Mouse (Mus musculus) MEL (cell line): ENCODE measurements around the gene Cd55. TPM values are rescaled to one million over a fixed set of nuclear protein-coding genes. Genes with fewer than 3 reads are reported as not detected.

Source experiments
- DNase-seq: peaks from one replicate; pipeline ENCODE4 v3.0.0; 2011; ENCODE audit warnings: low read depth, low spot score
- H3K27ac ChIP-seq: 2 replicates; pipeline ENCODE4 v1.5.1; 2012; ENCODE audit warnings: low read depth, mild to moderate bottlenecking, control low read depth, low read length, moderate library complexity; ENCODE audit not compliant: control insufficient read depth
- H3K27me3 ChIP-seq, 2 experiments: fragments of 150-350 bp in 1 of 2; sonication (generic) in 1 of 2; 2 replicates each; pipeline ENCODE4 v1.6.1; 2012; ENCODE audit warnings: low read length in 2 of 2, mild to moderate bottlenecking in 2 of 2, improper control_type of control experiment in 1 of 2, moderate library complexity in 1 of 2; ENCODE audit not compliant: insufficient read depth in 2 of 2, control insufficient read depth in 1 of 2
- H3K36me3 ChIP-seq, 2 experiments: 2 replicates each; pipeline ENCODE4 v1.6.1; 2012 to 2014; ENCODE audit warnings: low read length in 2 of 2, improper control_type of control experiment in 1 of 2, inconsistent platforms in 1 of 2, mild to moderate bottlenecking in 1 of 2; ENCODE audit not compliant: insufficient read depth in 2 of 2, control insufficient read depth in 1 of 2
- H3K4me1 ChIP-seq, 2 experiments: fragments of 150-350 bp in 1 of 2; sonication (generic) in 1 of 2; 2 replicates each; pipeline ENCODE4 v1.6.1; 2012; ENCODE audit warnings: low read length in 2 of 2, improper control_type of control experiment in 1 of 2, mild to moderate bottlenecking in 1 of 2; ENCODE audit not compliant: insufficient read depth in 2 of 2, control insufficient read depth in 1 of 2
- H3K4me3 ChIP-seq, 2 experiments: fragments of 150-350 bp in 1 of 2; sonication (generic) in 1 of 2; 2 replicates each; pipeline ENCODE4 v1.5.1; 2012; ENCODE audit warnings: low read depth in 2 of 2, low read length in 2 of 2, mild to moderate bottlenecking in 2 of 2, moderate library complexity in 2 of 2, control low read depth in 1 of 2, improper control_type of control experiment in 1 of 2; ENCODE audit not compliant: control insufficient read depth in 1 of 2, insufficient read depth in 1 of 2
- H3K79me2 ChIP-seq: 2 replicates; pipeline ENCODE4 v1.6.1; 2012; ENCODE audit warnings: mild to moderate bottlenecking, low read length, moderate library complexity; ENCODE audit not compliant: control insufficient read depth, poor library complexity, insufficient read depth
- H3K9ac ChIP-seq: 2 replicates; pipeline ENCODE4 v1.6.1; 2012; ENCODE audit warnings: low read depth, mild to moderate bottlenecking, control low read depth, low read length, moderate library complexity; ENCODE audit not compliant: control insufficient read depth, poor library complexity, severe bottlenecking
- H3K9me3 ChIP-seq: fragments of 150-350 bp; sonication (generic); replicated peaks from 2 replicates; pipeline ENCODE4 v1.6.1; 2012; ENCODE audit warnings: mild to moderate bottlenecking, low read length, improper control_type of control experiment, moderate library complexity; ENCODE audit not compliant: insufficient read depth
- BHLHE40 ChIP-seq: IDR thresholded peaks from 2 replicates; pipeline ENCODE4 v1.6.1; 2012; ENCODE audit warnings: low read depth, mild to moderate bottlenecking, inconsistent platforms, low read length, improper control_type of control experiment, borderline replicate concordance
- CHD1 ChIP-seq: IDR thresholded peaks from 2 replicates; pipeline ENCODE4 v1.6.1; 2012; ENCODE audit warnings: low read depth, mild to moderate bottlenecking, inconsistent platforms, low read length, improper control_type of control experiment
- CHD2 ChIP-seq: IDR thresholded peaks from 2 replicates; pipeline ENCODE4 v1.6.1; 2011; ENCODE audit warnings: low read length, improper control_type of control experiment
- CTCF ChIP-seq, 3 experiments: IDR thresholded peaks in 2 of 3; conservative IDR thresholded peaks in 1 of 3; 2 replicates each; pipeline ENCODE4 v1.5.1; 2011 to 2012; ENCODE audit warnings: low read length in 3 of 3, low read depth in 2 of 3, mild to moderate bottlenecking in 2 of 3, improper control_type of control experiment in 1 of 3, inconsistent platforms in 1 of 3, mixed read lengths in 1 of 3, moderate library complexity in 1 of 3; ENCODE audit not compliant: control insufficient read depth in 1 of 3, insufficient read depth in 1 of 3, poor library complexity in 1 of 3, severe bottlenecking in 1 of 3
- ELF1 ChIP-seq: IDR thresholded peaks from 2 replicates; pipeline ENCODE4 v1.6.1; 2014; ENCODE audit warnings: low read depth, mild to moderate bottlenecking, inconsistent platforms, low read length, improper control_type of control experiment, moderate library complexity
- ETS1 ChIP-seq: IDR thresholded peaks from 2 replicates; pipeline ENCODE4 v1.6.1; 2012; ENCODE audit warnings: low read depth, mild to moderate bottlenecking, inconsistent platforms, low read length, improper control_type of control experiment, moderate library complexity
- GABPA ChIP-seq: IDR thresholded peaks from 2 replicates; pipeline ENCODE4 v1.6.1; 2012; ENCODE audit warnings: low read depth, mild to moderate bottlenecking, inconsistent platforms, low read length, improper control_type of control experiment, moderate library complexity
- GATA1 ChIP-seq: IDR thresholded peaks from 2 replicates; pipeline ENCODE4 v1.6.1; 2011; ENCODE audit warnings: low read depth, low read length, improper control_type of control experiment
- KAT2A ChIP-seq: conservative IDR thresholded peaks from 2 replicates; pipeline ENCODE4 v1.6.1; 2012; ENCODE audit warnings: low read depth, low read length, improper control_type of control experiment, inconsistent platforms
- MAFK ChIP-seq: IDR thresholded peaks from 2 replicates; pipeline ENCODE4 v1.6.1; 2011; ENCODE audit warnings: low read depth, mild to moderate bottlenecking, low read length, improper control_type of control experiment, borderline replicate concordance
- MEF2A ChIP-seq: IDR thresholded peaks from 2 replicates; pipeline ENCODE4 v1.6.1; 2014; ENCODE audit warnings: low read depth, mild to moderate bottlenecking, inconsistent platforms, low read length, improper control_type of control experiment; ENCODE audit not compliant: poor library complexity, insufficient replicate concordance, severe bottlenecking; ENCODE audit errors: extremely low read depth
- MXI1 ChIP-seq: IDR thresholded peaks from 2 replicates; pipeline ENCODE4 v1.6.1; 2011; ENCODE audit warnings: mild to moderate bottlenecking, low read depth, low read length, improper control_type of control experiment
- MYB ChIP-seq: IDR thresholded peaks from 2 replicates; pipeline ENCODE4 v1.6.1; 2011; ENCODE audit warnings: mild to moderate bottlenecking, low read depth, low read length, improper control_type of control experiment
- MYC ChIP-seq: IDR thresholded peaks from 2 replicates; pipeline ENCODE4 v1.6.1; 2011; ENCODE audit warnings: low read depth, mild to moderate bottlenecking, low read length, improper control_type of control experiment, moderate library complexity
- NELFE ChIP-seq: IDR thresholded peaks from 2 replicates; pipeline ENCODE4 v1.6.1; 2011; ENCODE audit warnings: low read depth, low read length, improper control_type of control experiment
- NRF1 ChIP-seq: IDR thresholded peaks from 2 replicates; pipeline ENCODE4 v1.6.1; 2014; ENCODE audit warnings: low read depth, mild to moderate bottlenecking, inconsistent platforms, low read length, improper control_type of control experiment, moderate library complexity; ENCODE audit not compliant: poor library complexity, insufficient read depth, severe bottlenecking
- POLR2A ChIP-seq, 2 experiments: IDR thresholded peaks; 2 replicates each; pipeline ENCODE4 v1.6.1; 2011 to 2012; ENCODE audit warnings: low read length in 2 of 2, mild to moderate bottlenecking in 2 of 2, control low read depth in 1 of 2, improper control_type of control experiment in 1 of 2, low read depth in 1 of 2, moderate library complexity in 1 of 2; ENCODE audit not compliant: control insufficient read depth in 1 of 2, insufficient read depth in 1 of 2, poor library complexity in 1 of 2
- POLR2AphosphoS2 ChIP-seq: IDR thresholded peaks from 2 replicates; pipeline ENCODE4 v1.6.1; 2011; ENCODE audit warnings: low read length, improper control_type of control experiment
- POLR2AphosphoS5 ChIP-seq: IDR thresholded peaks from 2 replicates; pipeline ENCODE4 v1.6.1; 2012; ENCODE audit warnings: low read depth, borderline replicate concordance, mild to moderate bottlenecking, inconsistent platforms, low read length, moderate library complexity, mixed read lengths
- RCOR1 ChIP-seq: IDR thresholded peaks from 2 replicates; pipeline ENCODE4 v1.6.1; 2012; ENCODE audit warnings: low read depth, mild to moderate bottlenecking, inconsistent platforms, low read length, improper control_type of control experiment
- SIN3A ChIP-seq: IDR thresholded peaks from 2 replicates; pipeline ENCODE4 v1.6.1; 2012; ENCODE audit warnings: low read length, improper control_type of control experiment, inconsistent platforms
- TBP ChIP-seq: IDR thresholded peaks from 2 replicates; pipeline ENCODE4 v1.8.0; 2011; ENCODE audit warnings: low read depth, low read length, improper control_type of control experiment
- TCF12 ChIP-seq: IDR thresholded peaks from 2 replicates; pipeline ENCODE4 v1.6.1; 2014; ENCODE audit warnings: low read depth, mild to moderate bottlenecking, inconsistent platforms, low read length, improper control_type of control experiment, moderate library complexity
- UBTF ChIP-seq: IDR thresholded peaks from 2 replicates; pipeline ENCODE4 v1.6.1; 2012; ENCODE audit warnings: low read depth, mild to moderate bottlenecking, inconsistent platforms, low read length, improper control_type of control experiment, moderate library complexity, borderline replicate concordance; ENCODE audit not compliant: insufficient read depth
- USF1 ChIP-seq: IDR thresholded peaks from 2 replicates; pipeline ENCODE4 v1.6.1; 2014; ENCODE audit warnings: low read depth, mild to moderate bottlenecking, inconsistent platforms, low read length, improper control_type of control experiment, moderate library complexity
- USF2 ChIP-seq, 2 experiments: IDR thresholded peaks; 2 replicates each; pipeline ENCODE4 v1.6.1; 2011 to 2012; ENCODE audit warnings: improper control_type of control experiment in 2 of 2, low read length in 2 of 2, borderline replicate concordance in 1 of 2, inconsistent platforms in 1 of 2, low read depth in 1 of 2, mild to moderate bottlenecking in 1 of 2; ENCODE audit not compliant: insufficient read depth in 1 of 2
- ZC3H11A ChIP-seq: IDR thresholded peaks from 2 replicates; pipeline ENCODE4 v1.6.1; 2012; ENCODE audit warnings: low read depth, mild to moderate bottlenecking, inconsistent platforms, low read length, improper control_type of control experiment
- ZKSCAN1 ChIP-seq: IDR thresholded peaks from 2 replicates; pipeline ENCODE4 v1.6.1; 2012; ENCODE audit warnings: low read depth, mild to moderate bottlenecking, inconsistent platforms, low read length, improper control_type of control experiment, moderate library complexity
- polyA plus RNA-seq, 2 experiments: library from polyadenylated mRNA; stranded (reverse) in 1 of 2; unstranded in 1 of 2; fragments of >175 nt in 1 of 2; fragments of >200 nt in 1 of 2; gene quantifications; 2 replicates each; pipeline versions ENCODE4 v1.2.1 to v1.2.4; 2012; ENCODE audit warnings: low replicate concordance in 2 of 2, low read depth in 1 of 2; ENCODE audit not compliant: insufficient read length in 2 of 2, insufficient read depth in 1 of 2, missing spikeins in 1 of 2
- total RNA-seq: library from RNA; depleted of rRNA; stranded (reverse); fragments of 300-350 nt; gene quantifications from 2 replicates; pipeline ENCODE4 v1.2.3, GENCODE M21; 2012

The Cd55 gene
- total and polyA plus RNA-seq, 3 experiments: 12.8 to 20.2 TPM; not detected in 1

DNA sequence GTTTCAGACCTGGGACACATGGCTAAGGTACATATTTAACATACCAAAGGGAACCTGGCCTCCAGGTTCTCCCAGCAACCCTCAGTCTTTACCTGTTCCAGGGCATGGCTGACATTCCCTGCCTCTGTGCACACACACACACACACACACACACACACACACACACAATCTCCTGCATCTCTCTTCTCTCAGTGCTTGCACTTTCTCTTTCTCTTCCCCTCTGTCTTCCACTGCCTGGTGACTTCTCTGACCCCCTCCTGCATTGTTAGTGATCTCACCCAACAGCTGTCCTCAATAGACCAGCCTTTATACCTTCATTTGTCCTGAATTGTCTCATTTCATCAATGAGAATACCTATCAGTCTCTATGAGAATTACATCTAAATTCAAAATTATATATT, 35.8 kb upstream of the Cd55 start:
- Histone ChIP-seq H3K9me3 (no peaks in the 10 kb centered on the region), H3K36me3 (no peaks in the 10 kb centered on the region), H3K27ac (no peak overlapping the region), H3K9ac (no peak overlapping the region), H3K4me3 (no peak overlapping the region), H3K79me2 (no peaks in the 10 kb centered on the region), H3K4me1 (peaks cover 0 to 2% of the 10 kb centered on the region in 2 experiments; a peak in 1 of 4 replicates), H3K27me3 (no peaks in the 10 kb centered on the region)
- TF ChIP-seq ELF1 (no peak), MYB (no peak), GABPA (no peak), CHD2 (no peak), TCF12 (no peak), USF2 (IDR thresholded peaks at IDR 0.05; ENCODE audit: borderline replicate concordance in 1 of 2, insufficient read depth in 1 of 2, low read depth in 1 of 2, low read length in 2 of 2) (no peak), MEF2A (no peak), CHD1 (no peak), UBTF (no peak)
- DNase-seq: no peak

DNA sequence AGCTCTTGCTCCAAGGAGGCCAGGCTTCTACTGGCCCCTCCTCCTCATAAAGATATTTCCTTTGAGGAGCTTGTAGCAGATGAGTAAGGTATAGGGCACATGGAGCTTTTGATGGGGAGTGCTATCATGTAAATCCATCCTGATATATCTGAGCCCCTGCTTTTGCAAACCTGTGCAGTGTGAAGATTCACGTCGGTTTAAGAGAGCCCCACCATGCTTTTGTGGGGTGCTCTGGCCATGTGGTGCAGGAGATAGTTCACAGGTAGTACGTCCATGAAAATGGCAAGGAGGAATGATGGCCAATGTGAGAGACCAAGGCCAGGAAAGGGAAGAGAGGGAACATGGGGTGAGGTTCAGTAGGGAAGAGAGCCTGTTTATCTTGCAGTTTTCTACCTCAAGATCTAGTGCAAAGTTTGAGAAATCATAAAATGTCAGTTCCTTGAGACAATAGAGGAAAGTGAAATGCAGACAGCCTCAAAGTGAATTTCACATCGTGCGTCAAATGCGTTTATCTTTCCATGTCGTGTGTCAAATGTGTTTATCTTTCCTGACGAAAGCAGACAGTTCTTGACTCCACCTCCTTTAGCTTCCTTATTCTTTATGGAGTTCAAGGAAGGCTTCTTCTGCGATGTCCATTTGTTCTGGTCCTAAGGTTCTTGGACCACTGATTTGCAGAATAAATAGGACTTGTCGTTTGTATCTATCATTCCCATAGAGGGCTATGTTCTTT, 24.4 kb upstream of the Cd55 start:
- Histone ChIP-seq H3K36me3 (peaks cover 0 to 15% of the 10 kb centered on the region in 2 experiments; a peak in 2 of 4 replicates), H3K9ac (no peak overlapping the region; the same call in 1 of the 2 replicates), H3K27me3 (no peaks in the 10 kb centered on the region), H3K4me3 (no peak overlapping the region), H3K9me3 (no peaks in the 10 kb centered on the region), H3K4me1 (peaks cover 8 to 13% of the 10 kb centered on the region in 2 experiments), H3K79me2 (no peaks in the 10 kb centered on the region), H3K27ac (peak overlapping the region; percentile 78)
- DNase-seq: peak; percentile 61
- TF ChIP-seq POLR2AphosphoS2 (no peak), GATA1 (peak; percentile 72), POLR2A (IDR thresholded peaks at IDR 0.05; ENCODE audit: control insufficient read depth in 1 of 2, insufficient read depth in 1 of 2, low read depth in 1 of 2, low read length in 2 of 2, poor library complexity in 1 of 2) (no peak), USF2 (IDR thresholded peaks at IDR 0.05; ENCODE audit: borderline replicate concordance in 1 of 2, insufficient read depth in 1 of 2, low read depth in 1 of 2, low read length in 2 of 2) (no peak), NELFE (no peak), UBTF (no peak), POLR2AphosphoS5 (no peak), KAT2A (no peak), CTCF (IDR thresholded peaks at IDR 0.05 in 2 of 3, conservative IDR thresholded peaks at IDR 0.05 in 1 of 3; ENCODE audit: control insufficient read depth in 1 of 3, insufficient read depth in 1 of 3, low read depth in 2 of 3, low read length in 3 of 3, poor library complexity in 1 of 3, severe bottlenecking in 1 of 3) (no peak), USF1 (no peak), GABPA (no peak), RCOR1 (no peak), ETS1 (0 out of 2 replicates have a peak, but pooled peaks have one; percentile 36), ZC3H11A (no peak), MYC (no peak), SIN3A (0 out of 2 replicates have a peak, but pooled peaks have one; percentile 20), MEF2A (no peak), NRF1 (no peak), MAFK (no peak), ELF1 (no peak), MXI1 (no peak), ZKSCAN1 (no peak), TCF12 (peak; percentile 37; the same call in 1 of the 2 replicates), BHLHE40 (no peak; the same call in 1 of the 2 replicates), TBP (no peak), CHD1 (no peak)
